In genomic region chr12:92672396-92672795, GRCm38 (mm10) we compare ENCODE assay signal across 17 mouse cellular contexts.
DNase-seq lines count a peak whose midpoint lies in the region.
"Had no signal": no experiment of that assay in that cellular context is flagged by ENCODE, and none has a peak within 500 bp of the region (broad histone marks: within the 10 kb centered on the region; RNA-seq: fewer than 3 reads in every experiment).

No protein-coding gene starts in this region.

- peak; percentile 25 for DNase-seq in CD4-positive, CD25-positive, alpha-beta regulatory T cell, adult 2 months (ENCODE audit: low read depth, low spot score)
- peak; percentile 33 for DNase-seq in induced T-regulatory cell, adult 2 months (ENCODE audit: low read depth)
- peak; percentile 2 to 34 for DNase-seq in natural killer cell, adult 2 months (ENCODE audit: low spot score in 2 of 2)
- DNase-seq in retina, embryonic 14.5 days (ENCODE audit: low spot score), result no peak
- DNase-seq in adrenal gland, adult 18-20 months (ENCODE audit: low spot score in 2 of 2), result no peak
- DNase-seq in ovary, postnatal 36 days (ENCODE audit: low spot score), result no peak
- DNase-seq: adrenal gland, adult 2 months; adrenal gland, postnatal 14 days; cerebellum, adult 11 months; cerebellum, adult 2 months; cerebellum, adult 9-11 months; cerebellum, postnatal 25 days; gastrocnemius, postnatal 10 days; gastrocnemius, postnatal 36 days; heart, adult 2 months; heart, postnatal 14 days; heart, postnatal 4 days had no signal

Comparison
In these comparisons a context has a peak if more than half of its experiments do, and no peak if none do; other contexts are left out.
1. DNase-seq: peak in CD4-positive, CD25-positive, alpha-beta regulatory T cell, adult 2 months (single experiment), induced T-regulatory cell, adult 2 months (single experiment) and natural killer cell, adult 2 months (2 of 2); none in retina, embryonic 14.5 days (single experiment), adrenal gland, adult 18-20 months (0 of 2) and ovary, postnatal 36 days (single experiment).